Mouse (Mus musculus): ENCODE measurements around the gene Tcirg1.

Gene Tcirg1

DNA sequence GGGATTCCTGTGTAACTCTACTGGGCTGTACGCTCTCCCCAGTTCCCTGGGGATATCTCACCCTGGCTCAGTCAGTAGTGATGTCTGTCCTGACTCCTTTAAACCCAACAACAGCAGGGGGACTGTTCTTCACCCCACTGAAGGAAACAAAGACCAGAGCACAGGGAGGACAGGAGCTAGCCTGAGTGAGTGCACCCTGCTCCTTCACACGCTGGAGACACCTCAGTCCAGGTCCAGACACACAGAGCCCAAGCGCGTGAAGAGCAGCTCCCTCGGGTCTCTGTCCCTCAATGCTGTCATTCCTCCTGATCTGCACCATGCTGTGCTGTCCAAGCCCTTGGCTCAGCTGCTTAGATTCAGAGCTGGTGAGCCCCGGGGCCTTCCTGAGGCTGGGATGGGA, 19.8 kb upstream of the Tcirg1 start:
- no peak for DNase-seq

DNA sequence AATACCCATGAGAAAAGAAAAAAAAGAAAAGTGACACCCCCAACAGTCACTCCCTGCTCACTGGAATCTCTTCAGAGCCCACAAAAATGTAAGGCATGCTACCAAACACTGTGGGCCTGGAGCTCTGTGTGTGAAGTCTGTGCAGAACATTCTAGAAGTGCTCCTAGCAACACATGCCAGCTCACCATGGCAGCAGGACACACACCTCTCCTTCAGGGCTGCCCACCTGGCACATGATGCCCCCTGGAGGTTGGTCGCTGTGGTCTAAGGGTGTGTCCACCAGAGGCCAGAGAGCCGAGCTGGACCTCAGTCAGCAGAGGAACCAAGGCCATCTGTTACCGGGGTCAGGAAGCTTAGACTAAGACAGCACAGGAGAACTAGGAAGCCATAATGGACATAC, 19.3 kb upstream of the Tcirg1 start:
- no peak for DNase-seq

DNA sequence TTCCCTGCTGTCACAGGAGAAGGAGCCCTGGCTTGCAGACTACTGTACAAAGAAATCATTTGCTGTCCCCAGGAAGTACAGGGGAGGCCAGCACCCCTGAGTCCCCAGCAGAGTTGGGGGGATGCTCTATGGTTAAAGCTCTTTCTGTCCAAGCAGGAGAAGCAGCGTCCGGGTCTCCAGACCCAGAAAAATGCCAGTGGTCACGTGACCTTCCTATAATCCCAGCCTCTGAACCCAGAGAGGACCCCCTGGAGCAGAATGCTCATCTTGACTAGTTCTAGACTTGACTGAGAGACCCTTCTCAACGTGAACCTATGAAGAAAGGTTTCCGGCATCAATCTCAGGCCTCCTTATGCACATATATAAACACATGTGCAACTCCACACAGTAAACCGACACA, 18.9 kb upstream of the Tcirg1 start:
- no peak for DNase-seq

DNA sequence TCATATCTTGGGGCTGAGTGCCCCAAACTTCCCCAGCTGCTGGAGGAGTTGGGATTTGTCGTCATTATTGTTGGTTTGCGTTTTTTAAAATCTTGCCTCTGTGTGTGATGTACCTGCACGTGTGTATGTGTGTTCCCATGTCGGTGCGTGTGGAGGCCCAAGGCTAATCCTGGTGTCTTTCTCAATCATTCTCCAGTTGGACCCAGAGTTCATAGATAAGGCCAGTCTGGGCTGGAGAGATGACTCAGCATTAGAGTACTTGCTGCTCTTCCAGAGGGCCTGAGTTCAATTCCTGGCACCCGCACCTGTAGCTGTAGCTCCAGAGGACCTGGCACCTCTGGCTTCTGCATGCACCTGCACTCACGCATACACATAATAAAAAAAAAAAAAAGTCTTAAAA, 17.9 kb upstream of the Tcirg1 start:
- no peak for DNase-seq

DNA sequence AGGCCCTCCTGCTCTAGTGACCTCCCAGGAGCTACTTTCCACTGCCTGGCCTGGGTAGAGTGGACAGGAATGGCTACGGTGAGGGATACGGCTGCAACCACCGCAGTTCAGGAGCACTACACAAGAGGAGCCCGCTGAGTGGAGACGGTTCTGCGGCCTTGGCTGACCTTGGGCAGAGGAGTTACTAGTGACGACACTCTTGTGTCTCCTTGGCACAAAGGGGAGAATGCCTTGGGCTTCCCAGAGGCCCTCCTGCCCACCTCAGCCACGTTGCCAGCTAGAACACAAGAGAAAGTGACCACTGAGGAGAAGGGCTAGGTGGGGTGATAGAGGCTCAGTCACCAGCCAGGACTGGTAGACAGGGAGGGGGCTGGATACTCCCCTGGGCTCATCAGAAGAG, 17.3 kb upstream of the Tcirg1 start:
- DNase-seq = no peak

DNA sequence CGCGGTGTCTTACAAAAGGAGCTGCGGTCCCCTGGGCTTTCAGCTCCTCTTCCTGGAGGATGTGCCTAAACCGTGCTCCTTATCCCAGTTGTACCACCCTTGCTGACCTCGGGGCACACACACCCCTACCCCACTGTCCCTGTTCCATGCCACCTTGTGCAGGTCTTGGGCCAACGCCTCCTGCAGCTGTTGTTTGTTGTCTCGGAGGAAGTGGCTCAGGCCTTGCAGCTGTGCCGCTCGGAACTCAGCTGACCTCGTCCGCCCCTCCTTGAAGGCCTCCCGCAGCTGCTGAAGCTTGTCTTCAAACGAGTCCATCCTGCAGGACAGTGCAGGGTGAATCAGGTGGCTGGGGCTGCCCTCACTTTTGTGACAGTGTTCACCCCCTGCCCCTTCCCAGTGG, 16.7 kb upstream of the Tcirg1 start:
- no peak for DNase-seq

DNA sequence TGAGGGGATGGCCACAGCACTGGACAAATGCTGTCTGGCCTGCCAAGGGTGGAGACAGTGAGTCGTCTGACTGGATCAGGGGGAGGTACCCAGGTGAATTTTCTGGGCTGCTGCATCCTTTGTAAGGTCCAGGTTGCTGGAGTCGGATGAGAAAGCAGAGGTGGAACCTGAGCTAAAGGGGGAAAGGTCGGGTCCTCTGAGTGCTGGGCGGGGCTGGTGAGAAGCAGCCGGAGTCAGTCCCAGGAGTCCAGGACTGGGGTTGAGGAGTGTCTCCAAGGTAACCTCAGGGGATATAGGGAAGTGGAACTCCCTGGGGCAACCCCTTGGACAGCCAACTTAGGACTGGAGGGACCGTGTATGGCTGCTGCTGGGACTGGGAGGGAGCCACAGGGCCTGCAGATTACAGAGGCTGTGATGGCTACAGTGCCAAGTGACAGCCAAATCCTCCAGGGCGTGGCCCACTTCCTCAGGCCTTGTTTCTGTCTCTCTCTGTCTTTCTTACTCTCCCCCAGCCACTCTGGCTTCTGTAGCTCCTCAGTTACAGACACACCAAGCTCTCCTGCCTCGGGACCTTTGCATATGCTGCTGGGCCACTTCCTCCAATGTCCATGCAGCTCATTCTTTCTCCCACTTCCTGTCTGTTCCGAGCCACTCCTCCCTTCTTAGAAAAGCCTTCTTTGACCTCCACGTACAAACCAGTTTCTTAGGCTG, 15.9 kb upstream of the Tcirg1 start:
- DNase-seq = no peak

DNA sequence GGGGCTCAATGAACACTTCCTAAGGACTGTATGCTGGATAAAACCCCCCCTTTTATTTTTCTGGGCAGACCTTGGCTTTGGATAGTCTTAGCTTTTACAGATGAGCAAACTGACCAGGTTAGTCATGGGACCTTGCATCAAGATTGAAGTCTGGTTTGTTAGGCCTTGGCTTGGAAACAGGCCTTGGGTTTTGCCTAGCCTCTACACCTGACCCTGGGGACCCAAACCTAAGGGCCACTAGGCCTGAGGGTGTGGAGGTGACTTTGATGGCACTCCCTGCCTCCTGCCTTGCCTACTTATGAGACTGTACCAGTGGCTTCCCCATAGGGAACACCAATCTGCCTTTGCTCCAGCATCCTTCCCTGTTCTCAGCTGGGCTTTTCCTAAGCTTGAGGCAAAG, 13.0 kb upstream of the Tcirg1 start:
- DNase-seq = no peak

DNA sequence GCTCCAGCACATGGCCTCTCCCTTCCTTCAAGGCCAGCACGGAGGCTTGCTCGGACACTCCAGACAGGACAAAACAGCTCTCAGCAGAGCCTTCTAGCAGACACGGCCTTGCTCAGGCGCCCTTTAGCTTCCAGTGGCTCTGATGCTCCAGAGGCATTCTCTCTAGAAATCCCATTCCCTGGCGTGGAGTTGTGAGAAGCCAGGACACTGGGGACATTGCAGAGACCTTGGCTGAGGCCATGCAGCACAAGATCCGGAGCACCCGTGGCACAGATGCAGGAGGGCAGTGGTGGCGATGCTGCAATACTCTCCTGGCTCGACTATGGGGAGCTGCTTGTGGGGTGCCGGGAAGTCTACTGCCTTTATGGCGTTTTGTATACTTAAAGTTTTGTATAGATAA, 9.8 kb upstream of the Tcirg1 start:
- DNase-seq = no peak

DNA sequence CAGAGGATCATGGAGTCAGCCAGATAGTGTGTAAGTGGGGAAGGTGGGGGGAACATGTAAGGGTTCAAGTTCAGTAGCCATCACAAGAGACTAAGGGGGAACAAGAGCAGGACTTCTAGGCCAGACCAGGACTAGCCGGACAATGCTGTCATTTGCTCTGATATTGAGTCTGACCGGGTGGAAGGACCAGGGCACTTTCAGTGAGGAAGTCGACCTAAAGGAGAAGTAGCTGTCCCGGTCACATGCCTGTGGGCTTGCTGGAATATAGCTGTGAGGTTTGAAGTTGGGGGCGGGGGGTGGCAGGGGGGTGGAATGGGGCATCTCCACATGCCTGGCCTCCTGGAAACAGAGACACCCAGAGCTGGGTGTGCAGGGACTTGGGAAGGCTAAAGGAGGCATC, 7.6 kb upstream of the Tcirg1 start:
- DNase-seq = no peak

DNA sequence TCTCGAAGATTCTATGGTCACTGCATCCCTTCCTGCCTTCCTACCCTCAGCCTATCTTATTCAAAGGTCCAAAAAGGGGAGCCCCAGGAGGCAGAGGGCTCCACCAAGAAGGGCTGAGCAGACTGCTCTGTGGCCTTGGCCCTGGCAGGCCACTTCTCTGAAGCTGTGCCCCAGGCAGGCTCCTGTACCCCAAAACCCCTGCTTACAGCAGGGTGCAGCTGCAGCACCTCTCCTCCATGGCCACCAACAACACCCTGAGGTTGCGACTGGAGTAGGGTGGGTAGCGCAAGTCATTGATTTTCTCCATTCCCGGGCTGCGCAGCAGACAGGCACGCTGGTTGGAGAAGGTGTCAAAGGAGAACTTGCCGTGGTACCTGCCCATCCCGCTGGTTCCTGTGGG, 6.8 kb upstream of the Tcirg1 start:
- DNase-seq = no peak

DNA sequence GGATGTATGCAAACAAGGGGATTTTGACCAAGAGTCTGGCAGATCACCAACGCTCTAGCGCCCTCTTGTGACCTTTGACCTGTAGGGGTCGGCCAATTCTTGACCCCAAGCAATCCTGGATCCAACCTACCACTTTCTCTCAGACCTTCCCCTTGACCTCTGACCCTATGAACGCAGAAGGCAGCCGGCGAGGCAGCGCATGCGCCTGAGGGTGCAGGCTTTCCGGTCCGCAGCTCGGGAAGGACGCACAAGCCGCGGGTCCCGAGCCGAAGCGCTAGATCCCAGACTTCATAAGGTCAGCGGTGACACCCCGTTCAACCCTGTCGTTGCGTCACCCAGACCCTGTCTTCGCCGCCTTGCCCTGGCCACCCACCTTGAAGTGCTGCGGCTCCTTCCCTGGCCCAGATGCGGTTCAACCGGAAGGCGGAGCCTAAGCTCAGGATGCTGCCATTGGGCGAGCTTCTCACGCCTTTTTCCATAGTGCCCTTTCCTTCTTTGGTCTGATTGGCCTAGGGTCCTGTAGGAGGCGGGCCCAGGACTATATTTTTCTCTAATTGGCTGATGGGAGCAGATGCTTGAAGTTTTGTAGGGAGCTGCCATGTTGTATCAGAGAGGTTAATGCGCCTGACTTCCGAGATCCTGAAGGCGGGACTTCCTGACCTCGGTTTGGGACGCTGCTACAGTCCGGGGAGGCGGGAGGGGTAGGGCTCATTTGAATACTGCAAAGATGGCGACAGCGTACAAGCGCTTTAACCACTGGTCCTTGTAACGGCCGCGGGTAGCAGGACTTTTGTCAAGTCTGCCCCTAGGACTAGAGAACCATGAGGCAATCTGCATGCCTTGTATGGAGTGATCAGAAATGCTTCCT, 5.6 kb upstream of the Tcirg1 start, which contains the start of gene Ndufs8:
TSS of gene Ndufs8 (minus strand) at position 438 of the 868 bp plus-strand sequence.
- peak; percentile 77 for DNase-seq

DNA sequence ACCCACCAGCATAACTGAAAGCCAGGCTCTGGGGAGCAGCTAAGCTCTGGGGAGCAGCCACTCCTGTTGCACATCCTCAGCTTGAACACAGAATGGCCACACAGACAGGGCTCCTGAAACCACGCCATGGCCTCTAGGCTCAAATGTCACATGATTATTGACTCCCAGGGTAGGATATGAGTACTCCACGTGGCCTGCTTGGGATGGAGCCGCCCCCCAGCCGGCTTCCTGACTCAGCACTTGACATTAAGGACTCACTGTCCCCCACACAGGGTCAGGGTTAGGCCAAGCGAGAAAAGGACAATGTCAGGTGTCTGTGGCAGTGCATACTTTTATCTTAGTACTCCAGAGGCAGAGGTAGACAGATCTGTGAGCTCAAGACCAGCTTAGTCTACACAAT, 3.3 kb upstream of the Tcirg1 start:
- DNase-seq = no peak

DNA sequence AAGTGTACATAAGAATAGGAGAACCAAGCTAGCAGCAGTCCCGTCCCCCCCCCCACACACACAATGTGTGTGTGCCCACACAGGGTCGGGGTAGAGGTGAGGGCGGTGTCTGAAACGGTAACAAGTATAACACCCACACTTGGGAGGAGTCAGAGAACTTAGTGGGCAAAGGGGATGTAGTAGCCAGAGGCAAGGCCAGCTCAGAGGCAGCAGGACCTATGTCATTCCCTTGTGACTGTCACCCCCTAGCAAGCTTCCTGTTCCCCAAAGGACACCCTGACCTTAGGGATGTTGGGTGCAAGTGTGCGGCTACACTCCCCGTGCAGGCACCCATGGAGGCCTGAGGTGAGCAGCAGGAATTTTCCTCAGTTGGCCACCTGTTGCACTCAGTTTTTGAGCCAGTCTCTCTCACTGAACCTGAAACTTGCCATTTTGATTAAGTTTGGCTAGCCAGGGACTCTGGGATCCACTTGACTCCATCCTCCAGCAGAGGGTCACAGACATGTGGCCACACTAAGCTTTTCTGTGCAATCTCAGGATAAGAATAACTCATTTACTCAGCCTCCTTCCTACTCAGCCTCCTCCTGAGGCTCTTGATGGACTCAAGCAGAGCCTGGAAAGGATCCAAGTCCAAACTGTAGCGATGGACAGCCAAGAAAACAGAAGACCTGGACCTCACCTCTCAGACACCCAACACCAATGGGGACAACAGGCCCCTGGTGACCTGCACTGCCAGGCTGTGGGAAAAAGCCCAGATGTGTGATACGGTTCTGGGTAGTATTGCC, 1.1 kb upstream of the Tcirg1 start:
- DNase-seq = no peak

DNA sequence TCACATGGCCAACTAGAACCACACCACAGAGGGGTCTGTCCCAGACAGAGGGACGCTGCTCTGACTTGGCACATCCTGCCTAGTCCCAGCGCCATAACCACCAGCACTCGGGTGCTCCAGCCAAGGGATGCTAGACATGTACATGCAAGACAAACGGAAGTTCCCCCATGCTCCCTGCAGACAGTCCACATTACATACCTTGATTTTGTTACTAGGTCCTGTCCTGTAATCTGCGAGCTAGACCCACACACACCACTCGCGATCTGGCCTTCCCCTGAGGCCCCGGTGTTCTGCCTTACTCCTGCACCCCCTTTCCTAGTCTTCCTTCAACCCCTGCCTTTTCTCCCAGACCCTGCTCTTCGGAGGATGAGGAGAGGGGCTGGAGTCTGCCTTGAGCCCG, 607 bp downstream of the Tcirg1 start:
- no peak for DNase-seq

DNA sequence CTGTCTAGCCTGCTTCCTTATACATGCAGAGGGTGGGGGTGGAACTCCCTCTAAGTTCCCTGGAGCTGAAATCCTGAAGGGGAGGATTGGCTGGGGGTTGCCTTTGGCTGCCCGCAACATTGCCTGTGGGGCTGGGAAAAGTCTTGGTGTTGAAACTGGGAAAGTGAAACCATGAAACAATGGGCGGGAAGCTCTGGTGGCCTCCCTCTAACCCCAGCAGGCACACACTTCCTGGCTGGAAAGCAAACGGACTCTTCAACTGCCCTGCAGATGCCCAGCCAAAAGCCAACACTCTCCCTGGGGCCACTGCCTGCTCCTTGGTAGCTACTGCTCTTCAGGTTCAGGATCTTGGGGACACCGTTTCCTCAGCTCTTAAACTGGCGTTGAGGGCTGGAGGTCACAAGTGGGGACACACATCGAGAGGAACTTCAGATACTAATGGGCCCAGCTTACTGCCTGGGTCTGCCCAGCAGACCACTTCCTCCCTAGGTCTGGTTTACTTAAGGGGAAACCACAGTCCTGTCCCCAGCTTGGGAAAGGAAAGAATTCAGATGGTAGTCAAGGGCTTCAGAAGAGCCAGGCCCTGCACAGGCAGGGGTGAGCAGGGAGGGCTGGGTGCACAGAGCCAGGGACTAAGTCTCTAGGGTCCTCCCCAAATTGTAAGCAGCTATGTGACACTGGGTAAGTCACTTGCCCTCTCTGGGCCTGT, 1.5 kb downstream of the Tcirg1 start:
- no peak for DNase-seq

DNA sequence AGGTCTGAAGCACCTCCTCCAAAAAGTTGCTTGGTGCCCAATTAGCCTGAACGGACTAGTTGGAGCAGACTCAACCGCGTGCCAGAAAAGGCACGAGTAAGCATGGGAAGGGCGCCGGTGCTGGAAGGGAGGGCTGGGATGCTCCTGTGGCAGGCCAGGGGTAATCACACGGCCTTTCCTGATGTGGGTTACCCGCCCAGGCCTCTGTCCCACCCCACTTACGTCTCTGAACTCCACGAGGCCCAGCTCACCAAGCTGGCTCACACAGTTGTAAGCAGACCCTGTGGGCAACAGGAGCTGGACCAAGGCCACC, 2.6 kb downstream of the Tcirg1 start:
- DNase-seq = no peak

DNA sequence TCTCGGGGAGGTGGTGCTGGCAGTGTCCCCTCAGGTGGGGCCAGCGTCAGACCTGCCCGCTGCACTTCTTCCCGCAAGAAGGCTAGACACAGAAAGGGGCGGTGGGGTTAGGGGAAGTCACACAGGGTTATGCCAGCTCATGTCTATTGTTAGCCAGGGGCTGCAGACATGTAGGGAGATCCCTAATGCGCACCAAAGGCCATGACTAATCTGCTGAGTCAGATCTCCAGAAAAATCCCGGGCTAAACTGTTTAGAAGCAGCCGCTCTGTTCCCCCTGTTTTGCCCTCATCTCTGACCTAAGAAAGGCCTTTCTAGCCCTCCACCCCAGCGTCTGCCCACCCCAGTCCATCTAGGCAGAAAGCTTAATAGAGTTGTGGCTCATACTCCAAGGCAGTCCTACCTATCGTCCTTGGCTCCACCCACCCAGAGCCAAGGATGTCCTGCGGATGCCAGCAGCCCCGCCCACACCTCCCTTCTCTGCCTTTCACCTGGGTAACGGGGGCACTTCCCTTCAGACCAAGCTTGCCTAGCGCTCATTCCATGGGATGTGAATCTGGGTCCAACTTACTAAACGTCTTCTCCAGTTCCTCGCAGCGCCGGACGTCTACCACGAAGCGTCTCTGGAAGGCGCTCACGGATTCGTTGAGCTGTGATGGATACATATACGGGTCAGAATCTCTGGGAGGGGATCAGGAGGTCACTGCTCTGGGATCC, 3.1 kb downstream of the Tcirg1 start:
- DNase-seq = no peak

DNA sequence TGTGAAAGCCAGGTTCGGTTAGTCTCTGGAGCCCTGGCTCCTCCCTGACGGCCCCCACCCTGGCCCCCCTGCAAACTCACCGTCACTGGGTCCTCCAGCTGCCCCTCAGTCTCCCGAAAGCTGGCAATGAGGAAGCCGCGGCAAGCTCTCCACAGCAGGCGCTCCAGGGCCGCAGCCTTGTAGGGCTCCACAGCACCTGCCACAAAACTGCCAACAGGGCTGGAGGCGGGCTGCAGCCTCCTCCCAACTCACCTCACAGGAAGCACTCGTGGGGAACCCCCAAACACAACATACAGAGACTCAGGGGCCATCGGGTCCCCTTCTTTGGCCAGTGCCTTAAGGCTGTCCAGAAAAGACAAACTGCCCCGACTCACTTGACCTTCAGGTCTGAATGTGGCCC, 4.0 kb downstream of the Tcirg1 start:
- DNase-seq = no peak

DNA sequence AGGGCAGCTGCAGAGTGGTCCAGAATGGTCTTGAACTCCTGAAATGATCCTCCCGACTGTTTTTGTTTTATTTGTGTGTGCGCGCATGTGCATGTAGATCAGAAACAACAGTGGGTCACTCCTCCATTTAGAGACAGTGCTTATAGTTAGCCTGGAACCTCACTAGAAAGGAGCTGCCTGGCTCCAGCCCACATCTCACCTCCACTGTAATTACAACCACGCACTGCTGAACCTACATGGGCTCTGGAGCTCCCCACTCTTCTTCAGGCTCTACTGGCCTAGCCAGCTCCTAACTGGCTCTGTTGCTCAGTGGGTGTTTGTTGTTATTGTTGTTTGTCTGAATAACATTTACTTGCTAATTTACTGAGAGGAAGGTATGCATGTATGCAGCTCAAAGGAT, 7.3 kb downstream of the Tcirg1 start:
- no peak for DNase-seq

DNA sequence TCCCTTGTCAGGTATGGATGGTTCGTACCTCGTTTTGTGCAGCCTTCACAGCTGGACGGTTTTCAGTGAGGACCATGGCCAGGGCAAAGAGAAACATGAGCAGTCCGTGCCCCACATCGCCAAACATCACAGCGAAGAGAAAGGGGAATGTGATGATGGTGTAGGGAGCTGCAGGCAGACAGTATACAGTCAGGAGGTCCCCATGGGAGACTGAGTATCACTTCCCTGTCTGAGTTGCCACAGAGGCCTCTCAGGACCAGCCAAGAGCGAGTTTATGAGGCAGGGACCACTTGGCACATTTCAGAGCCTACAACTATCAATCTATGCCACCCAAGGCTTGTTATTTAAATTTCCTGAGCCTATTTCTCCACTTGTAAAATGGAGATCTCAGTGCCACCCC, 8.0 kb downstream of the Tcirg1 start:
- no peak for DNase-seq

DNA sequence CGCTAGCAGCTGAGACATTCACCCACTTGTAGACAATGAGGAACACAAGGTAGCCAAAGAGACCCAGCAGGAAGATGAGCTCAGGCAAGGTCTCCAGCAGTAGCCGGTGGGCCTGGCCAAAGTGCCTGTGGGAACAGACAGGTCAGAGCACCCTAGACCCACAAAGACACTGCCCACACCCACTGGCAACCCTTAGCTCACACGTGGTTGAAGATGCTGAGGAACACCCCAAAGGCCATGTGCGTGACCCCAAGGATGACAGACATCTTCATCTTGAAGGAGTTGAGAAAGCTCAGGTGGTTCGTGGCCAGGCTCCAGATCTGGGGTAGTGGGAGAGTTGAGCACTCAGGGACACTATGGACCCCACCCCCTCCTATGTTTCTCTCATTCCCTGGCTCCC, 9.4 kb downstream of the Tcirg1 start:
- no peak for DNase-seq

DNA sequence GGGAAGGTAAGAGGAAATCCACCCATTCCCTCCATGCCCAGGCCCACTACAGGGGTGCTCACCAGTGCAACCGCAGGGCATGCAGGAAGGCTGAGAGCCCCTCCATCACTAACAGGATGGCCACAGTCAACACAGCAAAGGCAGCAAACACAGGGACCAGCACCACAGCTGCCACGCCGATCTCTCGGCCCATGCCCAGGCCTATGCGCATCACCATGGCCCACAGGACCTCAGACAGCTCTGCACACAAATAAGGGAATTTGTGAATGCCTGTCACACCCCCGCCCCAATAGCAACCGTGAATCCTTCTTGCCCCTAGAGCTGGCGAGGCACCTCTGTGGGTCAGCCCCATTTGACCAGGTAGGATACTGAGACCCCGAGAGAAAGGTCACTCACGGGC, 10.7 kb downstream of the Tcirg1 start:
- no peak for DNase-seq

All from right cerebral cortex, postnatal 4 days (tissue).